ENCODE assay signal across 8 mouse cellular contexts in the genomic region with DNA sequence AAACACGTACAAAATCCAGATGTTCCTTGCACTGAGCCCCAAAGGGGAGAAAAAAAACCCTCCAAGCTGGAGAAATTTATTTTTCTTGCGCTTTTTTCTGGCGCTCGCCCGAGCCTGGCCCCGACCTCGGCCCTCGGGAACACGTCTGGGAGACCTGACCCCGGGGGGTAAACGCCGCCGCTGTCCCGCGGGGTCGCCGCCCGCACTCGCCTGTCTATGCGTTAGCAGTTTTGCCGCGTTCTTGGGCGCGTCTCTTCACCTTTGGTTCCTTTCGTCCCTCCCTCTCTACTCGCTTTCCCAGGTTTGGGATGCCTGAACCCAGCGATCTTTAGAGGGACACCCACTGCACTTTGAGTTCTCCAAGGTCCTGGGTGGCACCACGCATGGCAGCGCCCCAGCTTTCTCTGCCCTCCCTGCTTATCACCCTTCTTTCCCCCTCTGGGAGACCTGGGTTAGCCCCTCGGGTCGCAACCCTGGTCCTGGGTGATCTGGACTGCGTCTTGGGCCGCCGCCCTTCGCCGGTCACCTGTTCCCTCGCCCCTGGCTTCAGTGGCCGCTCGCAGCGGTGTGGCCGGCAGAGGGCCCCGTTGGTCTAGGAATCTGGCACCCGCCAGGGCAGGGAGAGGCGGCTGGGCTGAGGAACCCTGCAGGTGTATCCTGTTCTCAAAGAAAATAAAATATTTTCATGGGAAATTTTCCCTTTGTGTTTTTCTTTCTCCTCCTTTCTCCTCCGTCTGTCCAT. TPM values are rescaled to one million over a fixed set of nuclear protein-coding genes. Genes with fewer than 3 reads are reported as not detected.
DNase-seq lines count a peak whose midpoint lies in the region; ATAC-seq and TF ChIP-seq lines count a peak whose summit lies in the region.

No protein-coding gene starts in this region.

- no peak for TF ChIP-seq EP300 in heart, postnatal 0 days (IDR thresholded peaks at IDR 0.05; ENCODE audit: low read depth)

- DNase-seq in 3134 (ENCODE audit: extremely low read depth, insufficient read length, low spot score): peak; percentile 88
- DNase-seq in adrenal gland, postnatal 4 days (ENCODE audit: low spot score in 2 of 2): peak; percentile 70 to 72
- peak; percentile 80 for DNase-seq in forebrain, embryonic 10.5 days (ENCODE audit: extremely low spot score, low spot score)
- DNase-seq in heart, postnatal 0 days (ENCODE audit: low spot score): peak; percentile 77
- peak; percentile 76 to 93 for DNase-seq in kidney, postnatal 36 days
- peak; percentile 89 for DNase-seq in lung, adult 2 months
- peak; percentile 65 for DNase-seq in thymus, postnatal 14 days

- peak overlapping the region; percentile 85 for H3K27ac ChIP-seq in forebrain, embryonic 10.5 days
- 0 out of 2 replicates have a peak overlapping the region, but pooled peaks have one; percentile 39 for H3K27ac ChIP-seq in heart, postnatal 0 days (ENCODE audit: low read depth)
- no peak overlapping the region for H3K27ac ChIP-seq in neural tube, embryonic 15.5 days (replicated peaks)

- no peaks in the 10 kb centered on the region for H3K9me3 ChIP-seq in forebrain, embryonic 10.5 days
- no peaks in the 10 kb centered on the region for H3K9me3 ChIP-seq in heart, postnatal 0 days (replicated peaks; ENCODE audit: control insufficient read depth, low read length)
- no peaks in the 10 kb centered on the region for H3K9me3 ChIP-seq in neural tube, embryonic 15.5 days (replicated peaks)

- TF ChIP-seq CTCF in heart, postnatal 0 days (IDR thresholded peaks at IDR 0.05; ENCODE audit: low read depth): peak; percentile 88
- peak; percentile 39 for TF ChIP-seq CTCF in lung, adult 2 months (IDR thresholded peaks at IDR 0.05; ENCODE audit: insufficient read depth, low read length)

- H3K4me1 ChIP-seq in forebrain, embryonic 10.5 days: peaks cover 77% of the 10 kb centered on the region
- H3K4me1 ChIP-seq in heart, postnatal 0 days (ENCODE audit: control insufficient read depth, insufficient read depth): peaks cover 3% of the 10 kb centered on the region; the same call in 1 of the 2 replicates
- H3K4me1 ChIP-seq in lung, adult 2 months (ENCODE audit: control insufficient read depth, insufficient read depth, low read length): peaks cover 6% of the 10 kb centered on the region
- peaks cover 41% of the 10 kb centered on the region for H3K4me1 ChIP-seq in neural tube, embryonic 15.5 days

- no peaks in the 10 kb centered on the region for H3K36me3 ChIP-seq in forebrain, embryonic 10.5 days (replicated peaks)
- H3K36me3 ChIP-seq in heart, postnatal 0 days (replicated peaks; ENCODE audit: control insufficient read depth, insufficient read depth, low read length): no peaks in the 10 kb centered on the region
- H3K36me3 ChIP-seq in neural tube, embryonic 15.5 days: no peaks in the 10 kb centered on the region

- peak overlapping the region; percentile 58 for H3K9ac ChIP-seq in heart, postnatal 0 days (replicated peaks; ENCODE audit: low read depth, low read length)
- peak overlapping the region; percentile 61 for H3K9ac ChIP-seq in neural tube, embryonic 15.5 days (replicated peaks)

- peaks cover 96% of the 10 kb centered on the region for H3K27me3 ChIP-seq in forebrain, embryonic 10.5 days (ENCODE audit: poor library complexity, severe bottlenecking)
- H3K27me3 ChIP-seq in heart, postnatal 0 days (ENCODE audit: control insufficient read depth, insufficient read depth, low read length): peaks cover 53% of the 10 kb centered on the region
- peaks cover 71% of the 10 kb centered on the region for H3K27me3 ChIP-seq in neural tube, embryonic 15.5 days (replicated peaks)

- peak; percentile 66 for ATAC-seq in heart, postnatal 0 days (ENCODE audit: insufficient read depth, low read depth)
- ATAC-seq in neural tube, embryonic 15.5 days (ENCODE audit: low FRiP score): peak; percentile 60; the same call in 1 of the 2 replicates

- TF ChIP-seq POLR2A in lung, adult 2 months (IDR thresholded peaks at IDR 0.05; ENCODE audit: borderline replicate concordance, extremely low read depth, low read depth, low read length): no peak

- 1% methylated on average over 45 of the region's 45 CpGs for WGBS in forebrain, embryonic 10.5 days
- WGBS in heart, postnatal 0 days: 1% methylated on average over 45 of the region's 45 CpGs
- 1% methylated on average over 45 of the region's 45 CpGs for WGBS in lung, adult 2 months
- WGBS in neural tube, embryonic 15.5 days: 1% methylated on average over 45 of the region's 45 CpGs

- peak overlapping the region; percentile 68 for H3K4me3 ChIP-seq in forebrain, embryonic 10.5 days
- peak overlapping the region; percentile 58 for H3K4me3 ChIP-seq in heart, postnatal 0 days (ENCODE audit: low read depth, low read length)
- H3K4me3 ChIP-seq in lung, adult 2 months (replicated peaks; ENCODE audit: extremely low read depth, low read depth, low read length): peak overlapping the region; percentile 43
- H3K4me3 ChIP-seq in neural tube, embryonic 15.5 days (replicated peaks): peak overlapping the region; percentile 56

- peak overlapping the region; percentile 74 for H3K4me2 ChIP-seq in heart, postnatal 0 days (ENCODE audit: low read depth, low read length)
- peak overlapping the region; percentile 90 for H3K4me2 ChIP-seq in neural tube, embryonic 15.5 days

RNA-seq across cellular contexts. Expression of gene Wnt9a, which starts 0.9 kb away (rescaled TPM):
- 1 to 10 TPM; 1.9 to 2.5 TPM for total RNA-seq in adrenal gland, postnatal 4 days (2021)
- 9.9 and 10.9 TPM in 2 replicates for polyA plus RNA-seq in forebrain, embryonic 10.5 days (2016; fragmentation: Nextera tagmentation; extraction: Ambion mirVana)
- 3.4 and 4.0 TPM in 2 replicates for total RNA-seq in heart, postnatal 0 days (2014; rRNA removed; ENCODE audit: low replicate concordance)
- polyA plus RNA-seq in heart, postnatal 0 days (2015; fragmentation: Nextera tagmentation; extraction: Ambion mirVana): 2.8 and 2.9 TPM in 2 replicates
- 6.9 and 7.8 TPM in 2 replicates for polyA plus RNA-seq in lung, adult 2 months (2012; rRNA removed)
- polyA plus RNA-seq in neural tube, embryonic 15.5 days (2015; fragmentation: Nextera tagmentation; extraction: Ambion mirVana): 2.6 and 3.0 TPM in 2 replicates

RNA-seq across cellular contexts. Expression of gene Wnt3a, which starts 17.0 kb away (rescaled TPM):
- total RNA-seq in adrenal gland, postnatal 4 days (2021): not detected
- 8.4 and 11.8 TPM in 2 replicates for polyA plus RNA-seq in forebrain, embryonic 10.5 days (2016; fragmentation: Nextera tagmentation; extraction: Ambion mirVana)
- total RNA-seq in heart, postnatal 0 days (2014; rRNA removed; ENCODE audit: low replicate concordance): not detected in 2 replicates
- polyA plus RNA-seq in heart, postnatal 0 days (2015; fragmentation: Nextera tagmentation; extraction: Ambion mirVana): not detected in 2 replicates
- polyA plus RNA-seq in lung, adult 2 months (2012; rRNA removed): 9.4 and 15.4 TPM in 2 replicates
- polyA plus RNA-seq in neural tube, embryonic 15.5 days (2015; fragmentation: Nextera tagmentation; extraction: Ambion mirVana): 0.14 and 0.35 TPM in 2 replicates
